Mouse (Mus musculus): ENCODE results near the gene Pde1b.
A peak's percentile ranks its signal among the peaks of the same experiment; 100 is the strongest.

Pde1b gene

GRCm38 (mm10) chr15:103511652-103512051, 8.8 kb downstream of the Pde1b start:
- DNase-seq, result no peak

- DNase-seq, result peak; percentile 43
These were observed 10.8 kb downstream of the Pde1b start for GRCm38 (mm10) chr15:103513621-103514031.

- DNase-seq, result peak; percentile 90
These were observed 11.3 kb downstream of the Pde1b start for GRCm38 (mm10) chr15:103514119-103514518.

- no peak for DNase-seq
These were observed 12.1 kb downstream of the Pde1b start for GRCm38 (mm10) chr15:103514914-103515313.

GRCm38 (mm10) chr15:103518600-103519385, 16.0 kb downstream of the Pde1b start:
- peak; percentile 37 for DNase-seq

GRCm38 (mm10) chr15:103519386-103520378, 16.8 kb downstream of the Pde1b start:
- no peak for DNase-seq

GRCm38 (mm10) chr15:103522458-103523099, 19.7 kb downstream of the Pde1b start:
- no peak for DNase-seq

GRCm38 (mm10) chr15:103523156-103523555, 20.3 kb downstream of the Pde1b start:
- no peak for DNase-seq

- peak; percentile 53 for DNase-seq
These were observed 27.5 kb downstream of the Pde1b start for GRCm38 (mm10) chr15:103530372-103530771.

GRCm38 (mm10) chr15:103534054-103534620, 31.3 kb downstream of the Pde1b start:
- DNase-seq, result no peak

- DNase-seq, result no peak
These were observed 32.2 kb downstream of the Pde1b start for GRCm38 (mm10) chr15:103535030-103535429.

- DNase-seq, result no peak
These were observed 33.0 kb downstream of the Pde1b start for GRCm38 (mm10) chr15:103535786-103536185.

GRCm38 (mm10) chr15:103536456-103536855, 33.6 kb downstream of the Pde1b start:
- DNase-seq, result no peak

GRCm38 (mm10) chr15:103537011-103537821, 34.4 kb downstream of the Pde1b start:
- peak; percentile 38 for DNase-seq

- DNase-seq, result peak; percentile 46
These were observed 35.0 kb downstream of the Pde1b start, which contains the start of gene Ppp1r1a for GRCm38 (mm10) chr15:103537822-103538213. TSS of gene Ppp1r1a (minus strand) at chr15:103538003.

- DNase-seq, result no peak
These were observed 36.4 kb downstream of the Pde1b start for GRCm38 (mm10) chr15:103539259-103539658.

- no peak for DNase-seq
These were observed 37.8 kb downstream of the Pde1b start for GRCm38 (mm10) chr15:103540646-103541045.

GRCm38 (mm10) chr15:103542526-103542925, 39.7 kb downstream of the Pde1b start:
- no peak for DNase-seq

GRCm38 (mm10) chr15:103547983-103548382, 45.1 kb downstream of the Pde1b start:
- no peak for DNase-seq

GRCm38 (mm10) chr15:103549475-103549874, 46.6 kb downstream of the Pde1b start:
- no peak for DNase-seq

GRCm38 (mm10) chr15:103551053-103551452, 48.2 kb downstream of the Pde1b start:
- DNase-seq, result no peak
